Mouse (Mus musculus) liver, adult 2 months (tissue): ENCODE data around the gene Pus7.

ENCODE experiments used
- CTCF ChIP-seq: fragments of 200-500 bp; IDR thresholded peaks from 2 replicates; pipeline ENCODE4 v1.5.1; 2011; ENCODE audit warnings: low read depth, low read length, control low read depth
- POLR2A ChIP-seq: fragments of 200-500 bp; IDR thresholded peaks from 2 replicates; pipeline ENCODE4 v1.6.1; 2011; ENCODE audit warnings: low read length, control low read depth; ENCODE audit not compliant: insufficient read depth; ENCODE audit errors: extremely low read depth

- TF ChIP-seq CTCF (no peak), POLR2A (no peak)
These were observed 65.4 kb downstream of the Pus7 start for GRCm38 (mm10) chr5:23718182-23718534.
